Mouse (Mus musculus) spleen, adult 2 months (tissue): Measurements from ENCODE around the gene Ptgdr.

ENCODE experiments used
- CTCF ChIP-seq: fragments of 200-500 bp; IDR thresholded peaks from 2 replicates; pipeline ENCODE4 v1.5.1; 2011; ENCODE audit warnings: mild to moderate bottlenecking, inconsistent platforms; ENCODE audit not compliant: insufficient read depth, insufficient read length, insufficient replicate concordance; ENCODE audit errors: extremely low read depth
- POLR2A ChIP-seq: fragments of 200-500 bp; IDR thresholded peaks from 2 replicates; pipeline ENCODE4 v1.6.1; 2011; ENCODE audit warnings: low read depth, low read length, inconsistent platforms

GRCm38 (mm10) chr14:44865661-44866060 lies 6.5 kb upstream of the Ptgdr start:
- TF ChIP-seq CTCF: no peak
- TF ChIP-seq POLR2A: no peak
